Mouse (Mus musculus): Measurements from ENCODE around the gene Nudt16.

DNA sequence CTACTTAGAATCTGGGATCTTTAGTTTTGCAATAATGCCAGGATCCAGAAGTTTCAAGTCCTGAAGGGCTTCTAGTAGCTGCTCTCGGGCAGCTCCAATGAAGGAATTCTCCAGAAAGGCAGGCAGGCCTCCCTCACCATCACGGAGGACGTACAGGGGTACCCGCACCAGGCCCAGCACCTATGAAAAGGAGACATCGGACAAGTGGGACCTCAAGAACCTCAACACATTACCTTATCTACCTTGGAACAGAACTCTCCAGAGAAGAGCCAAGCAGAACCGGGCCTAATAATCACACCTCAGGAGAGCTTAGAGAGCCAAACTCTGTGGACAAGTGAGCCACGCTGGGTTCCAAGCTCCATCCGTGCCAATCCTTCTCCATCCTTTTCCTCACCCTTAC, 1.3 kb downstream of the Nudt16 start:
- TF ChIP-seq ZNF384 (IDR thresholded peaks at IDR 0.05; ENCODE audit: low read depth, low read length) (no peak), CHD2 (IDR thresholded peaks at IDR 0.05; ENCODE audit: low read depth, low read length) (no peak), HCFC1 (IDR thresholded peaks at IDR 0.05; ENCODE audit: borderline replicate concordance, insufficient read depth, low read length) (no peak), MAFK (IDR thresholded peaks at IDR 0.05; ENCODE audit: insufficient read depth, low read depth, low read length) (no peak), ZC3H11A (IDR thresholded peaks at IDR 0.05; ENCODE audit: borderline replicate concordance, low read depth, low read length) (no peak)
